Mouse (Mus musculus) cerebellum, adult 11-12 months (tissue): ENCODE measurements around the gene Ipp.

ENCODE experiments used
- DNase-seq: peaks from one replicate; pipeline ENCODE4 v3.0.0; 2022

Ipp gene

GRCm38 (mm10) chr4:116507425-116508218 is at the start of gene Ipp:
TSS of gene Ipp (plus strand) at chr4:116507549.
- DNase-seq = peak; percentile 97

DNA sequence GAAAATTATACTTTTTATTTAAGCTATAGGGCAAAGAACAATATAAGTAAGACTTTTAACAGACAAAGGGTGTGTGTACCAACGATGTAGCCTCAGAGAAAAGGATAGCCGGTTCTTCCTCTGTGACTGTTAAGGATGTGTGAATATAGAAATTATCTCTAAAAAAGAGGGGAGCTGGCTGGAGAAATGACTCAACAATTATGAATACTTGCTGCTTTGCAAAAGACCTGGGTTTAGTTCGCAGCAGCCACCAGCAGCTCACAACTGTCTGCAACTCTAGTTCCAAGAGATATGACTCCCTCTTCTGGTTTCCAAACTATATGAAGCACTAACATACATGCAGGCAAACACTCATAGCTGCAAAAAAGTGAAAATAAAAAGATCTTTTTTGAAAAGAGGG is 45.4 kb upstream of the Ipp start:
- no peak for DNase-seq

- DNase-seq = peak; percentile 61
These were observed 43.9 kb upstream of the Ipp start for GRCm38 (mm10) chr4:116463231-116464125.

GRCm38 (mm10) chr4:116464126-116464981 is 43.0 kb upstream of the Ipp start, which contains the start of gene Mast2:
TSS of gene Mast2 (minus strand) at chr4:116464183.
- peak; percentile 90 for DNase-seq

- DNase-seq = no peak
These were observed 26.0 kb upstream of the Ipp start for GRCm38 (mm10) chr4:116481322-116481721.

GRCm38 (mm10) chr4:116483476-116483875 is 23.9 kb upstream of the Ipp start:
- no peak for DNase-seq

DNA sequence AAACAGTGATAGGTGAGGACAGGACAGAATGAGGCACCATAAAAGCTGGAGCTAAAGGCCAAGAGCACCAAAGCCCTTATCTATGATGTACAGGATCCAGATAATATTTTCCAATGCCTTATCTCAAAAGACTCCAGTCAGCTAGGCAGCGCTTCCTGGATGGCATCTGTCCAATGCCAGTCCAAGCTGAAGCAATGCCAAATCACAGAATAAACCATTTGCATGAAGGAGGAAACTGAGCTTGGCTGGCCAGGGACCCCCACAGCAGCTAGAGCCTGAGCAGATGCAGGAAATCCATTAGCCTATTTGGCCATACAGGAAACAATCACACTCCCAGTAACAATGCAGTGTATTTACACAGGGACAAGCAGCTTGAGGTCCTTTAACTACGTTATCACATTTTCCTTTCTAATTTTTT is 16.2 kb upstream of the Ipp start:
- DNase-seq = no peak

- no peak for DNase-seq
These were observed 15.5 kb upstream of the Ipp start for GRCm38 (mm10) chr4:116491886-116492285.

GRCm38 (mm10) chr4:116492460-116492859 is 14.9 kb upstream of the Ipp start:
- no peak for DNase-seq

- no peak for DNase-seq
These were observed 13.7 kb upstream of the Ipp start for GRCm38 (mm10) chr4:116493646-116494045.

DNA sequence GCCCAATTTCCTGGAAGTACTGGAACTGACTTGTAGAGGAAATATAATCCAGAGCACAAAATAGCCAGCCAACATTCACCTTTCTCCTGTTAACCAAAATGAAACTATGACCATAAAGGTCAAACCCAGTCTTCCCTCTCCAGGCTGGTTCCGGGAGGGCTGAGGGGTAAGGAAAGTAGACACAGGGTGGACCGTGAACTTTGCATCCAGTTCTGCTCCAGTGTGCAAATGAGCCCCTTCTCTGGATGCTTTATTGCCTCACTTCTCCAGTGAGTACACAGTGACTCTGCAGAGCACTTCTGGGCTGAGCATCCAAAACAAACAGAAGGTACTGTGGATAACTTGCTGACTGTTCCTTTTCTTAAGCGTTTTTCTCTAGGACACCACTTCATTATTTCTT is 7.4 kb upstream of the Ipp start:
- no peak for DNase-seq

GRCm38 (mm10) chr4:116506886-116507424 is 394 bp upstream of the Ipp start:
- DNase-seq = no peak

GRCm38 (mm10) chr4:116531109-116531508 is 23.8 kb downstream of the Ipp start:
- no peak for DNase-seq

- no peak for DNase-seq
These were observed 29.0 kb downstream of the Ipp start for GRCm38 (mm10) chr4:116536351-116536750.

DNA sequence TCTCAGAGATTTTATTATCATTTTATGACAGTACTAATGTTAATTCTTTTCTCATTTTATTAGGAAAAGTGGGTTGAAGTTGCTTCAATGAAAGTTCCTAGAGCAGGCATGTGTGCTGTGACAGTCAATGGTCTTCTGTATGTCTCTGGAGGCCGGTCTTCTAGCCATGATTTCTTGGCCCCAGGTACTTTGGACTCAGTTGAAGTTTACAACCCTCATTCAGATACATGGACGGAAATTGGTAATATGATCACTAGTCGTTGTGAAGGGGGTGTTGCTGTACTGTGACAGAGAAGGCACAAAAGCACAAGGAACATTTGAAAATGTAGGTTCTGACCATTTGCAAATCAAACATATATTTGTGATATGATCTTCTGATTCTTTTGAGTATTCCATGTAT is 30.4 kb downstream of the Ipp start:
- DNase-seq = no peak

GRCm38 (mm10) chr4:116550432-116550831 is 43.1 kb downstream of the Ipp start:
- DNase-seq = no peak

DNA sequence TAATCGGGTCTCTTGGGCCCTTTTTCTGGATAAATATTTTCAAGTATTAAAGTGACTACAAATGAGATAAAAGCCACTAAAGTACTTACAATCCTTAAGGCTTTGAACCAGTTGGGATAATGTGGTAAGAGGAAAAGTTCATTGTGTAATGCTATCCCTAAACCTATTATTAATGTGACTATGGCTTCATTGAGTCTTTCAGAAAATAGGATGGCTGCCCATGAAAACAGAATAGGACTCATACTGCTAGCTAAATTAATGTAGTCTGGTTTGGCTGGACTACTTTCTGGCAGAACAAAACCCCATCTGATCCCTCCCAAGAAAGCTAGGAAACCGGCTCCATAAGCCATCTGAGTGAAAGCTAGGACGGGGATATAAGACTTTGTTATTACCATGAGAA is 45.7 kb downstream of the Ipp start:
- DNase-seq = no peak

DNA sequence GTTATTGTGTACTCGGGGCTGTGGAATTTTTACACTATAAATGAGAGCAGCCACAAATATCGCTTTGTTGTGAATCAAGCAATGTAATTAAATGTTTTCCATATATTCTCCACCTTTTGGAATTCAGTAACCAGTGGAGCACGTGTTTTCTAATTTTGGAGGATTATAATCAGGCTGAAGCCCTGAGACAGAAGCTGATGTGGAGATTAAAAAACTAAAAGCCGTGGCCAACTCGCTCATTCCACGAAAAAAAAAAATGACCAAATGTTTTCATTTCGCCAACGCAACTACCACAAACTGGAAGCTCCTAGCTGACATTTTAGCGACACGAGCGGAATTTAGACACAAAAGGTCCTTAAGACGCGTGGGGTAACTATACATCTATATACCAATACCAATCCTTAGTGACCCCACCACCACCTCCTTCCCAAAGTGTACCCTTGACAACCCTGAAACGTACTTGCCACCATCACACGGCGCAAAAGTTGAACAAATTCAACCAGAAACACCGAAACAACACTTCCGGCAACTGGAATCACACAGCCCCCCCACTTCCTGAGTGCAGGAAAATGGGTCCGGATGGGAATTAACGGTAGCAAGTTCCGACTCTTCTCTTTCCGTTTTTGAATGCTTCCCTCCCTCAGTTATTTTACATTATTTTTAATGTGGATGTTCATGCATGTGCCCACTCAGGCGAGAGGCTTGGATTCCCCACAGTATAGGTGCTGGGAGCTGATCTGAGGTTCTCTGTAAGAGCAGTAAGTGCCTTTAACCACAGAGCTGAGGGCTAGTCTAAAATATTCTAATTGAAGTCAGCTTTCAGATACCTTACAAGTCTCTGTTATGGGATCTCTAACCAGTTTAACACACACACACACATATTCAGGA is 48.3 kb downstream of the Ipp start, which contains the start of gene Tmem69:
Tmem69 (minus strand) TSS at position 524 of the 888 bp plus-strand sequence.
- peak; percentile 71 for DNase-seq

DNA sequence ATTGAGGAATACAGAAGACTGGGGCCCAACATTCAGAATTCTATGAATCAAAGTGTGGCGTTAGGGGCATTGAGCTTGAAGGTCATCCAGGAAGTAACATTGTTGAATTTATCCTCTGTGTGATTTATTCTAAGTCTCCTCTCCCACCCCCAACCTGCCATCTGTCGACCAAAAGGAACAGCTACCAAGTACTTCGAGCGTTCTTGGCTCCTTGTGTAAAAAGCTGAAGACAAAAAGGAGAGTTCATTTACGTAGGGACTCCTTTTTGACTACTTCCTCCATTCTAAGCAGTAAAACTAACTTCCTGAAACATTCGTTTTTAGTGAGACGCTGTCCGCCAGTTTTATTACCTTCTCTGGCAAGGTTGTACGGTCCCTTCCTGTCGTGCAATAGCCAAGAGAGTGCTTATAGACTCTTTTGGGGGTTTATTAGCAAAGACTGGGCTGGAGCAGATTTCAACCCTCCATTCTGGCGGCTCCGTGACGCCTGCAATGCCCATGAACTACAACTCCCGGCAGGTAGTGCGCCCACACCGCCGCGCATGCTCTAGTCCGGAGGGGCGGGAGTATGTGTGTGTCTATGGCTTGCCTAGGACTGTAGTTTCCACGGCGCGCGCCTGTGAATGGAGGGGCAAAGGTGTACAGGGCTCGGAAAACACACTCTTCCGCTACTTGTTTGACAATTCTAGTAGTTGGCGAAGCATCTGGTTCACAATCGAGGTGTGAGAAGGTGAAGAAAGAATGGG is 49.4 kb downstream of the Ipp start:
- peak; percentile 94 for DNase-seq

DNA sequence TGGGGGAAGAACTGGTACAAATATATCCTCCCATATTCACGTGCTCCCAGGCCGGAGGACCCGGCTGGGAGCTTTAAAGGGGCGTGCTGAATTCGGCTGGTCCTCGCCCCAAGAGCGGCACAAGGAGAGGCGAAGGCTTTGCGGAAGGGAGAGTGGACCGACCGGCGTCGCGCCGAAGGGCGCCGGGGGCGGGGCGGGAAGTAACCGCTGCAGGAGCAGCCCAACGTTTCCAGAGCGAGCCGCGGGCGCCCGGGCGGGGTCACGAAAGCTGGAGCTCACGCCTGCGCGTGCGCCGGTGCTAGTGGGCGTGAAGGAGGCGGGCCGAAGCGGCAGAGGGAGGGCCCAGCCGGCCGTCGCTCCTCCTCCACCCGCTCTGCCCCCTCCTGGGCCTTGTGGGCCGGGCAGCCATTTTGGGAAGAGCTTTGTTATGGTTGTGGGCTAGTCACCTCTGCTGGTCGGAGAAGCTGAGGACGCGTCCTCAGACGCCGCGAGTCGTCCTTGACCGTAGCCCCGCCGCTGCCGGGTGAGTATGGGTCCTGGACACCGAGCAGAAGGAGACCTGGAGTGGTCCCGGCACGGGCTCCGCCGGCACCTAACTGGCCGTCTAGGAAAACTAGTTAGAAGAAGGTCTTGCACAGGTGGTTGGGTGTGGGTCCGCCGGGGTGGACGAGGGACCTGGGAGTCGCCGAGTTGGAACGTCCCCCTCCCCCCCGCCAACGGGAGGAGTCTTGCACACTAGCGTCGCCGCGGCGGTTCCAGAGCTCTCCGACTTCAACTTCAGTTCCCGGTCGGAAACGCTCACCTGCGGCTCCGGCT is 50.2 kb downstream of the Ipp start, which contains the start of gene Gpbp1l1:
Gpbp1l1 (plus strand) TSS at position 353 of the 816 bp plus-strand sequence.
- peak; percentile 97 for DNase-seq
